Mouse (Mus musculus) hindbrain, embryonic 13.5 days (tissue): ENCODE data around the gene Galr2. TPM values are rescaled to one million over a fixed set of nuclear protein-coding genes. Genes with fewer than 3 reads are reported as not detected.
"Not testable (repeated sequence)": the region's sequence is repeated elsewhere in the genome, so short reads cannot be mapped to it uniquely, and the experiment has no call there.

Source experiments
- ATAC-seq: fragments of 200-750 bp; cut with Nextera tagmentation; 2 replicates; pipeline ENCODE4 v1.8.0; 2017; ENCODE audit warnings: moderate TSS enrichment; ENCODE audit not compliant: low FRiP score
- H3K27ac ChIP-seq: fragments of 300-500 bp; sonication (generic); 2 replicates; pipeline ENCODE4 v1.5.1; 2015; ENCODE audit warnings: inconsistent platforms, mild to moderate bottlenecking, moderate library complexity
- H3K27me3 ChIP-seq: fragments of 300-500 bp; sonication (generic); 2 replicates; pipeline ENCODE4 v1.6.1; 2015; ENCODE audit warnings: mild to moderate bottlenecking, inconsistent platforms
- H3K36me3 ChIP-seq: fragments of 300-500 bp; sonication (generic); 2 replicates; pipeline ENCODE4 v1.6.1; 2015; ENCODE audit warnings: mild to moderate bottlenecking, inconsistent platforms
- H3K4me1 ChIP-seq: fragments of 300-500 bp; sonication (generic); replicated peaks from 2 replicates; pipeline ENCODE4 v1.6.1; 2015; ENCODE audit warnings: inconsistent platforms
- H3K4me2 ChIP-seq: fragments of 300-500 bp; sonication (generic); 2 replicates; pipeline ENCODE4 v1.6.1; 2015; ENCODE audit warnings: inconsistent platforms, mild to moderate bottlenecking, moderate library complexity
- H3K4me3 ChIP-seq: fragments of 300-500 bp; sonication (generic); 2 replicates; pipeline ENCODE4 v1.5.1; 2015; ENCODE audit warnings: mild to moderate bottlenecking, inconsistent platforms
- H3K9ac ChIP-seq: fragments of 300-500 bp; sonication (generic); 2 replicates; pipeline ENCODE4 v1.6.1; 2015; ENCODE audit warnings: mild to moderate bottlenecking, inconsistent platforms
- H3K9me3 ChIP-seq: fragments of 300-500 bp; sonication (generic); 2 replicates; pipeline ENCODE4 v1.6.1; 2016; ENCODE audit warnings: inconsistent platforms
- WGBS: fragments of 180-500 bp; shearing (Covaris S2); methylation state at CpG from one replicate; pipeline ENCODE4 v1.1.7; 2015; 5-methylcytosine and 5-hydroxymethylcytosine counted together
- polyA plus RNA-seq: library from polyadenylated mRNA; unstranded; fragments of >200 nt; fragmentation: Nextera tagmentation; extraction: Ambion mirVana; gene quantifications from 2 replicates; pipeline ENCODE4 v1.2.1, GENCODE M21; 2015

Galr2 gene
- polyA plus RNA-seq, 1 experiment from 2014 or later = 0.56 TPM

DNA sequence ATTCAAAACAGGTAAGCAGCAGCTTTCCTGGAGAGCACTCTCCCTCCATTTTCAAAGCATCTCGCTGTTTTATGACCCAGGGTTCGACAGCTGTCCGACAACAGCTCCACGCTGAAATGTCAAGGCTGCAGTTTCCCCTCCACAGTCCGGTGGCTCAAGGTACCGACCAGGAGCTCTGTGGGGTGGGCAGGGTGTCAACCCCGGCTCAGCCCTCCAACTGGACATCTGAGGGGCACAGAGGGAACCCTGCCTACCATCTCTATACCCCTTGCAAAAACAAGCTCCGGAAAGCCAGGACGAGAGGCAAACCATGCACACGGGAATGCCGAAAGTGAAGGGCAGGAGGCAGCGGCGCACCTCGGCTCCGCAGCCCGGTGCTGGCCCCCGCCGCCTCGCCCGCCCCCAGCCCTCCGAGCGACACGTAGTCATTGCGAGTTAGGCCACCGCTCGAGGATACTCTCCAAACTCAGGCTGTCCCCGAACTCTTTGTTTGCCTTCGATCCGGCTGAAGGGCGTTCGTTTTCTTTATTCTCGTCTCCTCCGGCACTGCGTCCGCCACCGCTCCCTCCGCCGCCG, 7.2 kb upstream of the Galr2 start:
- Histone ChIP-seq H3K27me3 (no peaks in the 10 kb centered on the region), H3K4me1 (peaks cover 36% of the 10 kb centered on the region), H3K4me2 (peak overlapping the region; percentile 98), H3K27ac (peak overlapping the region; percentile 94), H3K36me3 (peaks cover 26% of the 10 kb centered on the region), H3K9me3 (no peaks in the 10 kb centered on the region), H3K4me3 (peak overlapping the region; percentile 99), H3K9ac (peak overlapping the region; percentile 93)
- ATAC-seq = peak; percentile 49
- WGBS = under 1% methylated on average over 39 of the region's 39 CpGs

DNA sequence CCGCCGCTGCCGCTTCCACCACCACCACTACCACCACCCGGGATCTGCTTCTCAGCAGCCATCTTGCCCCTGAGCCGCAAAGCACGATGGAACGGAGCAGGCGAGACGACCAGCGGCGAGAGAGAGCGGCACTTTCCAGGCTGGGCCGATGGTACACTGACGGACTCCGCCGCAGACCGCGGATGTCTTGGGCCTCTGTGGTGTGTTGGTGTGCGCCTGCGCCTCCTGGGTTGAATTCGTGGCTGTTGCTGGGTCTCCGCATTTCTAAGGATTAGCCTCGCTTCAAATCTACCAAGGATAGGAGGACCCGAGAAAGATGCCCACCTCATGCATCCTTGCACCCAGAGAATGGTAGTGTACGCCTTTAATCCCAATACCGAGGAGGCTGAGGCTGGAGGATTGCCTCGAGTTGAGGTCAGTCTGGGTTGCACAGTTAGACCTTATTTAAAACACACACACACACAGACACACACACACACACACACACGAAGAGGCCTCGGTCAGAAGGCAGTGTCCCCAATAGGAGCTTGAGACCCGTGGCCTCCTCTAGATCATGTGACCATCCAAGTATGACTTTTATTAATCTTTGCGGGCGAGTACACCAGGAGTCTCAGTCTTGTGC, 6.6 kb upstream of the Galr2 start, which contains the start of gene Srp68:
Gene Srp68, minus strand, starts transcription at position 173 of the 622 bp plus-strand sequence.
- peaks cover 20% of the 10 kb centered on the region for H3K36me3 ChIP-seq
- WGBS = 3% methylated on average over 32 of the region's 32 CpGs
- H3K9me3 ChIP-seq = no peaks in the 10 kb centered on the region
- ATAC-seq = peak; percentile 98
- H3K4me3 ChIP-seq = peak within 1 kb of the TSS; percentile 99
- peak within 1 kb of the TSS; percentile 94 for H3K27ac ChIP-seq
- H3K9ac ChIP-seq = peak within 1 kb of the TSS; percentile 93
- H3K4me2 ChIP-seq = peak within 1 kb of the TSS; percentile 98
- peaks cover 36% of the 10 kb centered on the region for H3K4me1 ChIP-seq
- H3K27me3 ChIP-seq = no peaks in the 10 kb centered on the region

DNA sequence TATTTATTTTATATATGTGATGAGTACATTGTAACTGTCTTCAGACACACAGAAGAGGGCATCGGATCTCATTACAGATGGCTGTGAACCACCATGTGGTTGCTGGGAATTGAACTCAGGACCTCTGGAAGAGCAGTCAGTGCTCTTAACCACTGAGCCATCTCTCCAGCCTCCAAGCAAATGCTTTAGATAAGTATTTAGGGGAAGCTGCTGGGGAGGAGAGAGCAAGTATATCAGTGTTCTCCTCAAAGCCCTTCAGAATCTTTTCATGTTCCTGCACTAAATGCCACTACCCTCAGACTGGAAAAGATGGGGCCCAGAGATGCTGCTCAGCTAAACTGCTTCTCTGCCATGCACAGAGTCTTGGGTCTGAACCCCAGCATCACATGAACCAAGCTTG, 3.6 kb upstream of the Galr2 start:
- not testable (repeated sequence) for ATAC-seq, H3K9me3 ChIP-seq, H3K4me2 ChIP-seq, H3K4me3 ChIP-seq, H3K27ac ChIP-seq, H3K9ac ChIP-seq, H3K36me3 ChIP-seq
- 94% methylated on average over 1 of the region's 1 CpGs for WGBS
- peaks cover 27% of the 10 kb centered on the region for H3K27me3 ChIP-seq
- H3K4me1 ChIP-seq = peaks cover 35% of the 10 kb centered on the region

DNA sequence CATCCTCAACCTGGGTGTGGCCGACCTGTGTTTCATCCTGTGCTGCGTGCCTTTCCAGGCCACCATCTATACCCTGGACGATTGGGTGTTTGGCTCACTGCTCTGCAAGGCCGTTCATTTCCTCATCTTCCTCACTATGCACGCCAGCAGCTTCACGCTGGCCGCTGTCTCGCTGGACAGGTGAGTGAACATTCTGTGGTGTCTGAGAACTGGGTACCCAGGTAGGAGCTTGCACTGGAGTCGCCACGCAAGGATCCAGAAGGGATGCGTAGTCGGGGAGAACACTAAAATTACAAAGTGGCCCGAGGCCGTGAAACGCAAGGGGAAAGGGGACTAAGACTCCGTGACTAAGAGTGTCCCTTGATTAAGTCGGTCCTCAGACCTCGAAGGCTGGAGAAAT, 932 bp downstream of the Galr2 start:
- ATAC-seq = 0 out of 2 replicates have a peak, but pooled peaks have one; percentile 14
- H3K4me3 ChIP-seq = peak overlapping the region; percentile 36
- H3K4me1 ChIP-seq = peaks cover 32% of the 10 kb centered on the region
- WGBS = 2% methylated on average over 18 of the region's 18 CpGs
- peaks cover 67% of the 10 kb centered on the region for H3K27me3 ChIP-seq
- no peak overlapping the region for H3K27ac ChIP-seq
- peak overlapping the region; percentile 60 for H3K9ac ChIP-seq
- H3K9me3 ChIP-seq = no peaks in the 10 kb centered on the region
- no peaks in the 10 kb centered on the region for H3K36me3 ChIP-seq
- peak overlapping the region; percentile 55 for H3K4me2 ChIP-seq

DNA sequence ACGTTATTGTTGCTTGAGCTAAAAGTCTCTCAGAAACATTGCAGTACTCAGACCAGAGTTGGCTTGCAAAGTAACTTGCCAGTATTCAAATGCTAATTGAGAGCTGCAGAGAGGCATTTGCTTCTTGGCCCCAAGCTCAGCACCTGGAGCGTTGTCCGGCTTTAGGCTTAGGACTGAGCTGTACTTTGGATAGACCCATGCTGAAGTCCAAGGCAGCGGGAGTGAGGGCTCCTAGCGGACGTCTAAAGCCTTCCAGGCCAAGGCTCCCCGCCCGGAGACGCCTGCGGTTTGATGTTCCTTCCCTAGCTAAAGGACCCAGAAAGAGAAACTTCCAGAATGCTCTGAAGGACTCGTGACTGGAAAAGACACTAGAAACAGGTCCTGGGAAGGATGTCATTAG, 1.4 kb downstream of the Galr2 start:
- Histone ChIP-seq H3K4me2 (peak overlapping the region; percentile 55), H3K4me3 (peak overlapping the region; percentile 36), H3K27me3 (peaks cover 67% of the 10 kb centered on the region), H3K9me3 (no peaks in the 10 kb centered on the region), H3K36me3 (no peaks in the 10 kb centered on the region), H3K27ac (no peak overlapping the region), H3K9ac (no peak overlapping the region; the same call in 1 of the 2 replicates), H3K4me1 (peaks cover 32% of the 10 kb centered on the region)
- 1% methylated on average over 11 of the region's 11 CpGs for WGBS
- no peak for ATAC-seq

DNA sequence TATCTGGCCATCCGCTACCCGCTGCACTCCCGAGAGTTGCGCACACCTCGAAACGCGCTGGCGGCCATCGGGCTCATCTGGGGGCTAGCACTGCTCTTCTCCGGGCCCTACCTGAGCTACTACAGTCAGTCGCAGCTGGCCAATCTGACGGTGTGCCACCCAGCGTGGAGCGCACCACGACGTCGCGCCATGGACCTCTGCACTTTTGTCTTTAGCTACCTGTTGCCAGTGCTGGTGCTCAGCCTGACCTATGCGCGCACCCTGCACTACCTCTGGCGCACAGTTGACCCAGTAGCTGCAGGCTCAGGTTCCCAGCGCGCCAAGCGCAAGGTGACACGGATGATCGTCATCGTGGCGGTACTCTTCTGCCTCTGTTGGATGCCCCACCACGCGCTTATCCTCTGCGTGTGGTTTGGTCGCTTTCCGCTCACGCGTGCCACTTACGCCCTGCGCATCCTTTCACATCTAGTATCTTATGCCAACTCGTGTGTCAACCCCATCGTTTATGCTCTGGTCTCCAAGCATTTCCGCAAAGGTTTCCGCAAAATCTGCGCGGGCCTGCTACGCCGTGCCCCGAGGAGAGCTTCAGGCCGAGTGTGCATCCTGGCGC, 2.3 kb downstream of the Galr2 start:
- H3K27me3 ChIP-seq = peaks cover 67% of the 10 kb centered on the region
- H3K4me3 ChIP-seq = peak overlapping the region; percentile 3; the same call in 1 of the 2 replicates
- 10% methylated on average over 48 of the region's 48 CpGs for WGBS
- no peak overlapping the region for H3K9ac ChIP-seq
- H3K4me2 ChIP-seq = no peak overlapping the region
- H3K27ac ChIP-seq = no peak overlapping the region
- H3K4me1 ChIP-seq = peaks cover 32% of the 10 kb centered on the region
- H3K9me3 ChIP-seq = no peaks in the 10 kb centered on the region
- H3K36me3 ChIP-seq = peaks cover 9% of the 10 kb centered on the region
- ATAC-seq = no peak

DNA sequence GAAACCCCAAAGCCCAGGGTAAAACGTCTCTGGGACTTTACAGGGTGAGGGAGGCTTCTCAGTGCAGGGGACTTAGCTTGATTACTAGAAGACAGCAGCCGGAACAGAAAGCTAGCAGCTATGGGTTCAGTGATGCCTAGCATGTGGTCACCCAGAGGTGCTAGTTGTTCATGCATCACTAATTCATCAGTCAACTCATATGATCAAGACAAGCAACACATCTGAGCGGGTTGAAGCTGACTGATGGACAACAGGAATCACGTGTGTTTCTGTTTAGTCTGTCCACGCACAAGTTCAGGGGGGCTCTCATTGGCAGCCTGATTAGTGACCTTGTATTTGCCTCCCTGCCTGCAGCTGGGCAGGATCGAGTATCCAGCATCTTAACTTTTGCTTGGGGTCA, 3.2 kb downstream of the Galr2 start:
- Histone ChIP-seq H3K4me3 (no peak overlapping the region), H3K36me3 (peaks cover 19% of the 10 kb centered on the region), H3K4me1 (peaks cover 32% of the 10 kb centered on the region), H3K27ac (no peak overlapping the region), H3K9me3 (no peaks in the 10 kb centered on the region), H3K27me3 (peaks cover 67% of the 10 kb centered on the region), H3K4me2 (no peak overlapping the region), H3K9ac (no peak overlapping the region)
- WGBS = 64% methylated on average over 6 of the region's 6 CpGs
- ATAC-seq = no peak

DNA sequence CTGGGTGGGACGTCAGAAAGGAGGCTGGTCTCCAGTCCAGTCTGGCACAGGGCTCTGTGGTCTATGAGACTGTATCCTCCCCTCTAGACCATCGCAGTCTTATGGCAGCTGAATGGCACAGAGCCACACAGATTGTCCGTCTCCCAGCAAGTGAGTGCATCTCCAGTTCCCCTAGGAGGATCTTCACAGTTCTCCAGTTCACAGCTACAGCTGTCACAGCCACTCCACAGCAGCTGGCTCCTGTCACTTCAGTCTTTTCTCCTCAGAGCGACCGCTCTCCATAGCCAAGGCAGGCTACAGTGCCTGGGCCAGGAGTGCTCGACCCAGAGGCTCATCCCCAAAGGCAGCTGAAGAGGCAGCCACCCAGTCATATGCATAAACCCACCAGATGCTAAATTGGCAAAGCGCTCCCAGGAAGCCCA, 5.0 kb downstream of the Galr2 start:
- Histone ChIP-seq H3K4me2 (no peak overlapping the region), H3K4me1 (peaks cover 32% of the 10 kb centered on the region), H3K36me3 (peaks cover 37% of the 10 kb centered on the region), H3K9me3 (no peaks in the 10 kb centered on the region), H3K27me3 (peaks cover 54% of the 10 kb centered on the region), H3K27ac (peak overlapping the region; percentile 30; the same call in 1 of the 2 replicates), H3K9ac (0 out of 2 replicates have a peak overlapping the region, but pooled peaks have one; percentile 29), H3K4me3 (no peak overlapping the region)
- 63% methylated on average over 7 of the region's 7 CpGs for WGBS
- no peak for ATAC-seq

DNA sequence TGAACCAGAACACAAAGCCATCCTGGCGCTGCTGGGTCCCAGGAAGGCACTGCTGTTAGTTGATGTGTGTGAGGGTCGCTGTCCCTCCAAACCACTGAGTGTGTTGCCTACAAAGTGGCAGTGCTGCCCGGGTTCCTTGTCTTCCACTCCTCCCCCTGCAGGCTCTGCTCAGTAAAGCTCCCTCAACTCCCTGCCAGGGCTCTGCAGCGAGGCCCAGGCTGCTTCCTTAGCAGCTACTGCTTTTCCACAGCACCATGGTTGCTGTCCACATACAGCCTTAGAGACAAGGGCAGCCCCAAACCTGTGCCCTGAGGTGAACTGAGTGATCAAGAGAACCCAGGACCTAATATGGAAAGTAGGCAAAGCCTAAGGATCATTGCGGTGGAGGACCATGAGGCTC, 6.6 kb downstream of the Galr2 start:
- no peak overlapping the region for H3K4me2 ChIP-seq
- H3K27ac ChIP-seq = peak overlapping the region; percentile 63; the same call in 1 of the 2 replicates
- no peaks in the 10 kb centered on the region for H3K9me3 ChIP-seq
- H3K4me3 ChIP-seq = no peak overlapping the region
- H3K27me3 ChIP-seq = peaks cover 38% of the 10 kb centered on the region
- H3K36me3 ChIP-seq = peaks cover 53% of the 10 kb centered on the region
- 73% methylated on average over 5 of the region's 5 CpGs for WGBS
- H3K4me1 ChIP-seq = peaks cover 16% of the 10 kb centered on the region
- no peak for ATAC-seq
- no peak overlapping the region for H3K9ac ChIP-seq

DNA sequence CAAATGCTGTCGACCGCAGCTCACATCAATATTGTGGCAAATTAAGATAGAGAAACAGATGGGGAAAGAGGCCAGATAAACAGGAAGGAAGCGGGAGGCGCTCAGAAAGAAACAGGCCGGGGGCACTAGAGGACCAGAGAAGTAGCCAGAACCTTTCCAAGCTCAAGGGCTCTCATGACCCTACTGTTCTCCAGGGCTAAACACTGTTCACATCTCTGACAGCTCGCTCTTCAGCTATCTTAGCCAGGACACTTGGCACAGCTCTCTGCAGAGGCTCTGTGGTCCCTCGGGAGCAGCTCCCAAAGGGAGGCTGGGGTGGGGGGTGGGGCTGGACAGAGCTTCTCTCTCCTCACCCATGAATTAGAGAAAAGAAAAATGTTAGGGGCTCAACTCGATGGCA, 9.8 kb downstream of the Galr2 start:
- Histone ChIP-seq H3K36me3 (peaks cover 84% of the 10 kb centered on the region), H3K9ac (no peak overlapping the region), H3K27me3 (peaks cover 6% of the 10 kb centered on the region; the same call in 1 of the 2 replicates), H3K4me2 (no peak overlapping the region), H3K9me3 (no peaks in the 10 kb centered on the region), H3K4me1 (peaks cover 7% of the 10 kb centered on the region; the same call in 1 of the 2 replicates), H3K27ac (no peak overlapping the region), H3K4me3 (no peak overlapping the region)
- ATAC-seq = no peak
- WGBS = 86% methylated on average over 8 of the region's 8 CpGs

DNA sequence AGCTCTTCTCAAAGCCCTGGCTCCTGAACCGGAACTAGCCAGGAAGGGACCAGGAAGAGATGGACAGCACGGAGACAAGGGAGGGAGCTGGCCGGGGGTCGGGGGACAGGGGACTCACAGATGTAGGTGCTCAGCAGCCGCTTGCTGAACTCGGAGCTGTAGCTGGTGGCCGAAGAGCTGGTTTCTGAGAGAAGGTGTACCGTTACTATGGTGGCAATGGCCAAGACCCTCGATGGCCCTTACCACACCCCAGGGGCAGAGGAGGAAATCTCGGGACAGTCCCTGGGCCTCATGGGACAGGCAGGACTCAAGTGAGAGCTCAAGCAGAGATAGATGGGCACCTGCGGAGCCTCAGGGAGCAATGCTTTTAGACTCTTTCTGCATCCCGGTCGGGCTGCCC, 11.7 kb downstream of the Galr2 start:
- ATAC-seq = no peak
- no peak overlapping the region for H3K4me2 ChIP-seq
- H3K9ac ChIP-seq = no peak overlapping the region
- no peaks in the 10 kb centered on the region for H3K27me3 ChIP-seq
- H3K4me3 ChIP-seq = no peak overlapping the region
- H3K9me3 ChIP-seq = no peaks in the 10 kb centered on the region
- H3K27ac ChIP-seq = no peak overlapping the region
- 94% methylated on average over 13 of the region's 13 CpGs for WGBS
- peaks cover 99% of the 10 kb centered on the region for H3K36me3 ChIP-seq
- no peaks in the 10 kb centered on the region for H3K4me1 ChIP-seq

DNA sequence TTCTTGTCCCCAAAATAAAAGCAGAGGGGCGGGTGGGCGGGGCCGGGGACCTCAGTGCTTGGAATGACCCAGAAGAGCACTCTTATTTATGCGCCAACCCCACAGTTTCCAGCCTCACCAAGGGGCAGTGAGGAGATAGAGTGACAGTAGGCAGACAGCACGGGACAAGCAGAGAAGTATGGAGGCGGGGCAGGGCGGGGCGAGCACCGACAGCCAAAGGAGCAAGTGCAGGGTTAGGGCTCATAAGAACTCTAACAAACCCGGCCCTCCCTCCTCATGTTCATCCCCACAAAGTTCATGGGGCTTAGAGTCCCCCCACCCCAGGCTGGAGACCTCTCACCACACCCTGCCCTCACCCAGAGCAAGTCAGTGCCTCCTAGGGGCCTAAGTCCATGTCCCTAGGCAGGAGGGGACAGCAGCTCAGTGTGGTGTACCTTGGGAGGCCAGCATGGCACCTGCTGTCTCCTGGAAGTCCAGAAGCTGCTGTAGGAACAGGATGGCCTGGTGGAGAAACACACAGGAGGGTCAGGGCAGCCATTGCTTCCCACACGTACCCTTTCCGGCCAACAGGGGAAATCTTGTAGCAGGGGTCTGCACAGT, 12.9 kb downstream of the Galr2 start:
- Histone ChIP-seq H3K4me2 (no peak overlapping the region), H3K9ac (no peak overlapping the region), H3K27ac (no peak overlapping the region), H3K4me1 (no peaks in the 10 kb centered on the region), H3K27me3 (no peaks in the 10 kb centered on the region), H3K9me3 (no peaks in the 10 kb centered on the region), H3K36me3 (peaks cover 99% of the 10 kb centered on the region), H3K4me3 (no peak overlapping the region)
- peak; percentile 28; the same call in 1 of the 2 replicates for ATAC-seq
- WGBS = 76% methylated on average over 12 of the region's 12 CpGs
